Mouse (Mus musculus): ENCODE results near the gene Dlx5. TPM values are rescaled to one million over a fixed set of nuclear protein-coding genes. Genes with fewer than 3 reads are reported as not detected.

Gene Dlx5
- polyA plus RNA-seq, 1 experiment from 2014 or later: 0.29 TPM

DNA sequence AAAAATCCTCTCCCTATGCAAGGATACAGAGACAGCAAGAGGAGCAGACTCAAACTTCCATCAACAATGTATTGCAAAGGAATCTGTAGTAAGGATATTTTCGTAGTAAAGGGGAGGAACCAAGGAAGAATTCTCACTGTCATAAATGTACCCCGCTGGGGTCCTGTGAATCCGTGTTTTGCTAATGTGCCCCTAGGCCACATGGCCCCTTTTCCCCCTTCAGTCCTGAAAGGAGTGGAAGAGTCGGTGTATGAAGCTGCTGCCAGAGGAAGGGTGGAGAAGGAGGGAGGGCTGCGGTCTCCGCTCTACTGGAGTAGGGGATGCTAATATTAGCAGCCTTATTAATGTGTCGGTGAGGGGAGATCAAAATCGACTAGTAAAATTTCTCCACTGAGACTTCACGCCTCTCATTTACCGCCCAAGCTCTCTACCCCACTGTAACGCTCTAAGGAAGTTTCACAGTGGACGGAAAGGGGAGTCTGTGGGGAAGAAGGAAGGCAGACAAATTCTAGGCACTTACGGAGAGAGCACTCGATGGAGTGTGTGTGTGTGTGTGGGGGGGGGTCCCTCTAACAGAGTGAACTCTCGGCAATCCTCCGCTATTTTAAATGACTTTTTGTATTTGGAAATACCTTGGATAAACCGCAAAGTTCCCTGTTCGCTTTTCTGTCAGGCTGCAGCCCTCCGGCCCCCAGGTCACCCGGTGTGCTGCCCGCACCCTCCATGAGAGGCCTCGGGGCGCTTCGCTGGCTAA, 1.3 kb downstream of the Dlx5 start:
- no peak for DNase-seq

DNA sequence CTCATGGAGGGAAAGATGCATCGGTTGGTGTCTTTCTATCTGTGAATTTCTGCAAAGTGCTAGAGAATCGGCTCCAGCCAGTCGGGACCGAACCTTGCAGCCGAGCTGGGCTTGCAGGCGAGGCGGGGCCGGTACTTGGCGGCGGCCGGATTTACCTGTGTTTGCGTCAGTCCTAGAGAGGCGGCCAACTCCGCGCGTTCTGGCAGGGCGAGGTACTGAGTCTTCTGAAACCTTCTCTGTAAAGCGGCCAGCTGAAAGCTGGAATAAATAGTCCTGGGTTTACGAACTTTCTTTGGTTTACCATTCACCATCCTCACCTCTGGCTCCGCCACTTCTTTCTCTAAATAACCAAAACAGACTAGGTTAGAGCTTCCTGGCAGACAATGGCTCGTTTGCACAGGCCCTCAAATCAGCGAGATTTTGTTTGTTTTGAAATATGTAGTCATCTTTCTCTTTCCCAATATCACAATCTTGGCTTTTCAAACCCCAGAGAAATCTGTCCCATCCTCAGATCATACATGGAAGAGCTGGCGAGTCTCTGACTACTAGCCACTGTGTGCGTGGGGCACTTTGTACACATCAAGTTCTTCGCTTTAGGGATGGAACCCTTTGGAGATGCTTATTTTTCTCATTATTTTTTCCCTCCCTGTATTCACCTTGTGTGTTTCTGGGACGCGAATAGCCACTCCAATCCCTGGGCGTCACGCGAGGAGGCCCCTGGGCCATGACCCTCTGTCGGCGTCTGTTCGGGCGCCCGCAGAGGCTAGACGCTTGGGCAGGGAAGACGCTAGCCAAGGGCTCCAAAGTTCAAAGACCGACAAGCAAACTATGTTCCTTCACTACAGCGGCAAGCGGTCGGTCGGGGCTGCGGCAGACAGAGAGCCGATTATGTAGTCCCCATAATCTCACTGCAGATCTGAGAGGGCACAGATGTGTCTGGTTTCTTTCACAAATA, 2.2 kb downstream of the Dlx5 start:
- 1% methylated on average over 44 of the region's 44 CpGs for WGBS
- Histone ChIP-seq H3K36me3 (ENCODE audit: insufficient read depth) (no peaks in the 10 kb centered on the region), H3K27me3 (ENCODE audit: insufficient read depth, low read length) (peaks cover 91% of the 10 kb centered on the region), H3K9me3 (ENCODE audit: low read depth, low read length) (no peaks in the 10 kb centered on the region), H3K9ac (no peak overlapping the region), H3K4me3 (ENCODE audit: low read depth, low read length) (no peak overlapping the region), H3K4me1 (ENCODE audit: insufficient read depth) (no peaks in the 10 kb centered on the region), H3K27ac (ENCODE audit: low read depth) (no peak overlapping the region), H3K4me2 (no peak overlapping the region)
- DNase-seq: peak; percentile 18
- ATAC-seq (ENCODE audit: insufficient read depth): no peak
- no peak for TF ChIP-seq CTCF (IDR thresholded peaks at IDR 0.05; ENCODE audit: low read depth)

More for the DNA sequence above, 1.3 kb downstream of the Dlx5 start:
- WGBS: under 1% methylated on average over 24 of the region's 24 CpGs
- no peak for TF ChIP-seq CTCF (IDR thresholded peaks at IDR 0.05; ENCODE audit: low read depth)
- Histone ChIP-seq H3K27me3 (ENCODE audit: insufficient read depth, low read length) (peaks cover 88% of the 10 kb centered on the region), H3K9me3 (ENCODE audit: low read depth, low read length) (no peaks in the 10 kb centered on the region), H3K9ac (no peak overlapping the region), H3K4me3 (ENCODE audit: low read depth, low read length) (peak overlapping the region; percentile 44), H3K4me2 (peak overlapping the region; percentile 78; the same call in 1 of the 2 replicates), H3K36me3 (ENCODE audit: insufficient read depth) (no peaks in the 10 kb centered on the region), H3K4me1 (ENCODE audit: insufficient read depth) (no peaks in the 10 kb centered on the region), H3K27ac (ENCODE audit: low read depth) (no peak overlapping the region)
- no peak for ATAC-seq (ENCODE audit: insufficient read depth)

GRCm38 (mm10) chr6:6878841-6879291, 3.0 kb downstream of the Dlx5 start:
- DNase-seq: peak; percentile 24
- Histone ChIP-seq H3K9me3 (ENCODE audit: low read depth, low read length) (no peaks in the 10 kb centered on the region), H3K36me3 (ENCODE audit: insufficient read depth) (no peaks in the 10 kb centered on the region), H3K4me1 (ENCODE audit: insufficient read depth) (no peaks in the 10 kb centered on the region), H3K27me3 (ENCODE audit: insufficient read depth, low read length) (peaks cover 96% of the 10 kb centered on the region), H3K27ac (ENCODE audit: low read depth) (no peak overlapping the region), H3K4me3 (ENCODE audit: low read depth, low read length) (no peak overlapping the region), H3K9ac (no peak overlapping the region), H3K4me2 (no peak overlapping the region)
- under 1% methylated on average over 14 of the region's 14 CpGs for WGBS
- ATAC-seq (ENCODE audit: insufficient read depth): peak; percentile 6; the same call in 1 of the 2 replicates
- no peak for TF ChIP-seq CTCF (IDR thresholded peaks at IDR 0.05; ENCODE audit: low read depth)

- no peak overlapping the region for H3K27ac ChIP-seq (ENCODE audit: low read depth)
- no peaks in the 10 kb centered on the region for H3K4me1 ChIP-seq (ENCODE audit: insufficient read depth)
- TF ChIP-seq CTCF (IDR thresholded peaks at IDR 0.05; ENCODE audit: low read depth): no peak
- no peaks in the 10 kb centered on the region for H3K9me3 ChIP-seq (ENCODE audit: low read depth, low read length)
- WGBS: 4% methylated on average over 34 of the region's 34 CpGs
- H3K27me3 ChIP-seq (ENCODE audit: insufficient read depth, low read length): peaks cover 96% of the 10 kb centered on the region
- DNase-seq: no peak
- H3K36me3 ChIP-seq (ENCODE audit: insufficient read depth): no peaks in the 10 kb centered on the region
- ATAC-seq (ENCODE audit: insufficient read depth): peak; percentile 2; the same call in 1 of the 2 replicates
- H3K4me2 ChIP-seq: no peak overlapping the region
- H3K9ac ChIP-seq: no peak overlapping the region
- no peak overlapping the region for H3K4me3 ChIP-seq (ENCODE audit: low read depth, low read length)
Measured at GRCm38 (mm10) chr6:6877981-6878840, 3.7 kb downstream of the Dlx5 start.

GRCm38 (mm10) chr6:6877346-6877910, 4.5 kb downstream of the Dlx5 start:
- WGBS: 11% methylated on average over 5 of the region's 5 CpGs
- Histone ChIP-seq H3K4me2 (no peak overlapping the region), H3K27me3 (ENCODE audit: insufficient read depth, low read length) (peaks cover 96% of the 10 kb centered on the region), H3K36me3 (ENCODE audit: insufficient read depth) (no peaks in the 10 kb centered on the region), H3K27ac (ENCODE audit: low read depth) (no peak overlapping the region), H3K4me1 (ENCODE audit: insufficient read depth) (no peaks in the 10 kb centered on the region), H3K9ac (no peak overlapping the region), H3K4me3 (ENCODE audit: low read depth, low read length) (no peak overlapping the region), H3K9me3 (ENCODE audit: low read depth, low read length) (no peaks in the 10 kb centered on the region)
- ATAC-seq (ENCODE audit: insufficient read depth): no peak
- DNase-seq: no peak
- TF ChIP-seq CTCF (IDR thresholded peaks at IDR 0.05; ENCODE audit: low read depth): no peak

GRCm38 (mm10) chr6:6876731-6877130, 5.2 kb downstream of the Dlx5 start:
- H3K4me3 ChIP-seq (ENCODE audit: low read depth, low read length): no peak overlapping the region
- H3K27me3 ChIP-seq (ENCODE audit: insufficient read depth, low read length): peaks cover 99% of the 10 kb centered on the region
- no peak overlapping the region for H3K9ac ChIP-seq
- H3K4me2 ChIP-seq: no peak overlapping the region
- no peaks in the 10 kb centered on the region for H3K36me3 ChIP-seq (ENCODE audit: insufficient read depth)
- H3K27ac ChIP-seq (ENCODE audit: low read depth): no peak overlapping the region
- DNase-seq: no peak
- H3K9me3 ChIP-seq (ENCODE audit: low read depth, low read length): no peaks in the 10 kb centered on the region
- no peaks in the 10 kb centered on the region for H3K4me1 ChIP-seq (ENCODE audit: insufficient read depth)
- TF ChIP-seq CTCF (IDR thresholded peaks at IDR 0.05; ENCODE audit: low read depth): no peak
- 8% methylated on average over 7 of the region's 7 CpGs for WGBS
- no peak for ATAC-seq (ENCODE audit: insufficient read depth)
